Mouse (Mus musculus) midbrain, embryonic 13.5 days (tissue): ENCODE results near the gene Ablim1. TPM values are rescaled to one million over a fixed set of nuclear protein-coding genes. Genes with fewer than 3 reads are reported as not detected.

Experiments
- ATAC-seq: fragments of 200-750 bp; cut with Nextera tagmentation; 2 replicates; pipeline ENCODE4 v1.8.0; 2017; ENCODE audit warnings: mild to moderate bottlenecking, moderate TSS enrichment, moderate library complexity
- H3K27ac ChIP-seq: fragments of 300-500 bp; sonication (generic); 2 replicates; pipeline ENCODE4 v1.5.1; 2015; ENCODE audit warnings: inconsistent platforms, mild to moderate bottlenecking, moderate library complexity
- H3K27me3 ChIP-seq: fragments of 300-500 bp; sonication (generic); 2 replicates; pipeline ENCODE4 v1.6.1; 2015; ENCODE audit warnings: mild to moderate bottlenecking, inconsistent platforms
- H3K36me3 ChIP-seq: fragments of 300-500 bp; sonication (generic); 2 replicates; pipeline ENCODE4 v1.6.1; 2015; ENCODE audit warnings: mild to moderate bottlenecking, inconsistent platforms
- H3K4me1 ChIP-seq: fragments of 300-500 bp; sonication (generic); replicated peaks from 2 replicates; pipeline ENCODE4 v1.6.1; 2015; ENCODE audit warnings: inconsistent platforms
- H3K4me2 ChIP-seq: fragments of 300-500 bp; sonication (generic); replicated peaks from 2 replicates; pipeline ENCODE4 v1.6.1; 2015; ENCODE audit warnings: moderate library complexity, mild to moderate bottlenecking, inconsistent platforms
- H3K4me3 ChIP-seq: fragments of 300-500 bp; sonication (generic); replicated peaks from 2 replicates; pipeline ENCODE4 v1.5.1; 2015; ENCODE audit warnings: mild to moderate bottlenecking, inconsistent platforms
- H3K9ac ChIP-seq: fragments of 300-500 bp; sonication (generic); replicated peaks from 2 replicates; pipeline ENCODE4 v1.6.1; 2015; ENCODE audit warnings: mild to moderate bottlenecking, inconsistent platforms
- H3K9me3 ChIP-seq: fragments of 300-500 bp; sonication (generic); 2 replicates; pipeline ENCODE4 v1.6.1; 2016; ENCODE audit warnings: mild to moderate bottlenecking, inconsistent platforms
- WGBS: fragments of 180-500 bp; shearing (Covaris S2); methylation state at CpG from one replicate; pipeline ENCODE4 v1.1.7; 2015; 5-methylcytosine and 5-hydroxymethylcytosine counted together
- polyA plus RNA-seq: library from polyadenylated mRNA; unstranded; fragments of >200 nt; fragmentation: Nextera tagmentation; extraction: Ambion mirVana; gene quantifications from 2 replicates; pipeline ENCODE4 v1.2.1, GENCODE M21; 2015

The Ablim1 gene
- polyA plus RNA-seq, 1 experiment from 2014 or later: 34.4 TPM

- no peak for ATAC-seq
Measured at GRCm38 (mm10) chr19:57294356-57294755, 20.4 kb downstream of the Ablim1 start.

GRCm38 (mm10) chr19:57293737-57294136 is 21.0 kb downstream of the Ablim1 start:
- Histone ChIP-seq H3K36me3 (no peaks in the 10 kb centered on the region), H3K4me3 (no peak overlapping the region), H3K9ac (no peak overlapping the region), H3K27ac (no peak overlapping the region), H3K4me2 (no peak overlapping the region), H3K4me1 (no peaks in the 10 kb centered on the region), H3K9me3 (no peaks in the 10 kb centered on the region), H3K27me3 (no peaks in the 10 kb centered on the region)
- WGBS: 47% methylated on average over 7 of the region's 7 CpGs
- no peak for ATAC-seq

More at GRCm38 (mm10) chr19:57294356-57294755, 20.4 kb downstream of the Ablim1 start:
- H3K9ac ChIP-seq: no peak overlapping the region
- no peak overlapping the region for H3K27ac ChIP-seq
- no peak overlapping the region for H3K4me2 ChIP-seq
- H3K4me3 ChIP-seq: no peak overlapping the region
- H3K36me3 ChIP-seq: no peaks in the 10 kb centered on the region
- WGBS: 90% methylated on average over 4 of the region's 4 CpGs
- no peaks in the 10 kb centered on the region for H3K9me3 ChIP-seq
- no peaks in the 10 kb centered on the region for H3K27me3 ChIP-seq
- no peaks in the 10 kb centered on the region for H3K4me1 ChIP-seq

GRCm38 (mm10) chr19:57283310-57283709 is 31.4 kb downstream of the Ablim1 start:
- WGBS: 73% methylated on average over 3 of the region's 3 CpGs
- Histone ChIP-seq H3K36me3 (no peaks in the 10 kb centered on the region), H3K27me3 (no peaks in the 10 kb centered on the region), H3K9me3 (peaks cover 7% of the 10 kb centered on the region; the same call in 1 of the 2 replicates), H3K4me1 (peaks cover 6% of the 10 kb centered on the region; the same call in 1 of the 2 replicates), H3K9ac (no peak overlapping the region), H3K27ac (no peak overlapping the region), H3K4me2 (no peak overlapping the region), H3K4me3 (no peak overlapping the region)
- ATAC-seq: no peak

- H3K27me3 ChIP-seq: no peaks in the 10 kb centered on the region
- 56% methylated on average over 5 of the region's 5 CpGs for WGBS
- H3K36me3 ChIP-seq: no peaks in the 10 kb centered on the region
- peaks cover 7% of the 10 kb centered on the region; the same call in 1 of the 2 replicates for H3K9me3 ChIP-seq
- no peak for ATAC-seq
- H3K27ac ChIP-seq: no peak overlapping the region
- H3K4me1 ChIP-seq: peaks cover 6% of the 10 kb centered on the region; the same call in 1 of the 2 replicates
- no peak overlapping the region for H3K4me2 ChIP-seq
- no peak overlapping the region for H3K4me3 ChIP-seq
- no peak overlapping the region for H3K9ac ChIP-seq
Measured at GRCm38 (mm10) chr19:57282642-57283041, 32.1 kb downstream of the Ablim1 start.

GRCm38 (mm10) chr19:57279666-57280065 is 35.1 kb downstream of the Ablim1 start:
- Histone ChIP-seq H3K4me1 (peaks cover 24% of the 10 kb centered on the region), H3K9me3 (no peaks in the 10 kb centered on the region), H3K9ac (no peak overlapping the region), H3K27ac (no peak overlapping the region), H3K27me3 (no peaks in the 10 kb centered on the region; the same call in 1 of the 2 replicates), H3K4me2 (no peak overlapping the region), H3K4me3 (no peak overlapping the region), H3K36me3 (no peaks in the 10 kb centered on the region)
- 82% methylated on average over 4 of the region's 4 CpGs for WGBS
- ATAC-seq: no peak

GRCm38 (mm10) chr19:57278263-57278662 is 36.5 kb downstream of the Ablim1 start:
- Histone ChIP-seq H3K27me3 (peaks cover 3% of the 10 kb centered on the region), H3K9me3 (no peaks in the 10 kb centered on the region)
- ATAC-seq: no peak

GRCm38 (mm10) chr19:57277010-57277409 is 37.7 kb downstream of the Ablim1 start:
- WGBS: 80% methylated on average over 6 of the region's 6 CpGs
- no peak for ATAC-seq

More at GRCm38 (mm10) chr19:57278263-57278662, 36.5 kb downstream of the Ablim1 start:
- Histone ChIP-seq H3K4me3 (no peak overlapping the region), H3K36me3 (no peaks in the 10 kb centered on the region), H3K9ac (no peak overlapping the region), H3K27ac (no peak overlapping the region), H3K4me1 (peaks cover 30% of the 10 kb centered on the region), H3K4me2 (no peak overlapping the region)
- 59% methylated on average over 8 of the region's 8 CpGs for WGBS

GRCm38 (mm10) chr19:57275166-57275953 is 39.4 kb downstream of the Ablim1 start:
- peaks cover 4% of the 10 kb centered on the region for H3K27me3 ChIP-seq
- H3K36me3 ChIP-seq: no peaks in the 10 kb centered on the region
- no peaks in the 10 kb centered on the region for H3K9me3 ChIP-seq
- WGBS: 59% methylated on average over 15 of the region's 15 CpGs
- peak overlapping the region; percentile 22; the same call in 1 of the 2 replicates for H3K4me2 ChIP-seq
- no peak overlapping the region for H3K27ac ChIP-seq
- no peak for ATAC-seq
- no peak overlapping the region for H3K4me3 ChIP-seq
- H3K9ac ChIP-seq: no peak overlapping the region
- H3K4me1 ChIP-seq: peaks cover 41% of the 10 kb centered on the region

More at GRCm38 (mm10) chr19:57277010-57277409, 37.7 kb downstream of the Ablim1 start:
- Histone ChIP-seq H3K4me3 (no peak overlapping the region), H3K9ac (no peak overlapping the region), H3K27ac (no peak overlapping the region), H3K36me3 (no peaks in the 10 kb centered on the region), H3K4me2 (no peak overlapping the region), H3K9me3 (no peaks in the 10 kb centered on the region), H3K27me3 (peaks cover 4% of the 10 kb centered on the region), H3K4me1 (peaks cover 32% of the 10 kb centered on the region)

GRCm38 (mm10) chr19:57274717-57275116 is 40.0 kb downstream of the Ablim1 start:
- Histone ChIP-seq H3K27ac (no peak overlapping the region), H3K27me3 (peaks cover 4% of the 10 kb centered on the region), H3K36me3 (no peaks in the 10 kb centered on the region), H3K4me3 (no peak overlapping the region), H3K4me1 (peaks cover 47% of the 10 kb centered on the region), H3K4me2 (peak overlapping the region; percentile 22; the same call in 1 of the 2 replicates), H3K9me3 (no peaks in the 10 kb centered on the region), H3K9ac (no peak overlapping the region)
- ATAC-seq: no peak
- WGBS: 18% methylated on average over 6 of the region's 6 CpGs

GRCm38 (mm10) chr19:57274286-57274685 is 40.4 kb downstream of the Ablim1 start:
- Histone ChIP-seq H3K9ac (no peak overlapping the region), H3K27ac (no peak overlapping the region), H3K4me2 (peak overlapping the region; percentile 22; the same call in 1 of the 2 replicates), H3K4me3 (no peak overlapping the region), H3K36me3 (no peaks in the 10 kb centered on the region), H3K9me3 (no peaks in the 10 kb centered on the region), H3K27me3 (peaks cover 4% of the 10 kb centered on the region), H3K4me1 (peaks cover 52% of the 10 kb centered on the region)
- no peak for ATAC-seq
- 47% methylated on average over 12 of the region's 12 CpGs for WGBS

- Histone ChIP-seq H3K4me3 (no peak overlapping the region), H3K9me3 (no peaks in the 10 kb centered on the region), H3K4me2 (no peak overlapping the region), H3K27ac (no peak overlapping the region), H3K27me3 (peaks cover 4% of the 10 kb centered on the region), H3K4me1 (peaks cover 56% of the 10 kb centered on the region), H3K36me3 (no peaks in the 10 kb centered on the region), H3K9ac (no peak overlapping the region)
- ATAC-seq: peak; percentile 55; the same call in 1 of the 2 replicates
- WGBS: 54% methylated on average over 13 of the region's 13 CpGs
Measured at GRCm38 (mm10) chr19:57272824-57273613, 41.7 kb downstream of the Ablim1 start.

GRCm38 (mm10) chr19:57271757-57272156 is 43.0 kb downstream of the Ablim1 start:
- H3K4me1 ChIP-seq: peaks cover 51% of the 10 kb centered on the region
- H3K4me3 ChIP-seq: no peak overlapping the region
- no peak overlapping the region for H3K4me2 ChIP-seq
- H3K36me3 ChIP-seq: no peaks in the 10 kb centered on the region
- no peaks in the 10 kb centered on the region for H3K9me3 ChIP-seq
- peaks cover 4% of the 10 kb centered on the region for H3K27me3 ChIP-seq
- no peak overlapping the region for H3K27ac ChIP-seq
- WGBS: 74% methylated on average over 16 of the region's 16 CpGs
- no peak for ATAC-seq
- H3K9ac ChIP-seq: no peak overlapping the region
